Mouse (Mus musculus) lung, postnatal 0 days (tissue): ENCODE data around the gene Hao1.

ENCODE experiments used
- CTCF ChIP-seq: IDR thresholded peaks from 2 replicates; pipeline ENCODE4 v1.5.1; 2016; ENCODE audit warnings: antibody characterized with exemption, mild to moderate bottlenecking
- EP300 ChIP-seq: IDR thresholded peaks from 2 replicates; pipeline ENCODE4 v1.6.1; 2016; ENCODE audit warnings: antibody characterized with exemption, mild to moderate bottlenecking, control low read depth

DNA sequence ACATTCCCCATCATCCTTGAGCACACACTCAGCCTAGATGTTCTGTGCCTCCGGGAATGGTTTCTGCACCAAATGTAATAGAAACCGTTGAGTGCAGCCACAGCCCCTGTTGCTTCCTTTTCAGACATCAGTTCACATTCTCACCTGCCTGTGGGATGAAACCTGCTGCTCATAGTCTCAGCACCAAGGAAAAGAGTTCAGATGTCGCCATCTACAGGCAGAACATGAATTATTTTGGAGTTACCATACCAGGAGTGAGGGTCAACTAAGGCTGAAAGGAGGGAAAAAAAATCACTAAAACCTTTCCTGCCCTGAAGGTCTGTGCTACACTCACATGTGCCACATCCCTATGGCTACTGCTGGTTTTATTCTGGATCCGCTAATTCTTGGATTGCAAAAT, 71.5 kb downstream of the Hao1 start:
- TF ChIP-seq CTCF = peak; percentile 56
- no peak for TF ChIP-seq EP300
